Mouse (Mus musculus): ENCODE measurements around the gene Fam126b. TPM values are rescaled to one million over a fixed set of nuclear protein-coding genes. Genes with fewer than 3 reads are reported as not detected.
"Not testable (repeated sequence)": the region's sequence is repeated elsewhere in the genome, so short reads cannot be mapped to it uniquely, and the experiment has no call there.

Fam126b gene
- total RNA-seq, 2 experiments from 2014 or later: 9.5 to 12.4 TPM

GRCm38 (mm10) chr1:58579179-58579578 is 6.9 kb downstream of the Fam126b start:
- DNase-seq (ENCODE audit: low spot score): no peak

GRCm38 (mm10) chr1:58570437-58570836 is 15.7 kb downstream of the Fam126b start:
- DNase-seq (ENCODE audit: low spot score): no peak

GRCm38 (mm10) chr1:58568456-58569130 is 17.5 kb downstream of the Fam126b start:
- DNase-seq (ENCODE audit: low spot score): no peak

DNA sequence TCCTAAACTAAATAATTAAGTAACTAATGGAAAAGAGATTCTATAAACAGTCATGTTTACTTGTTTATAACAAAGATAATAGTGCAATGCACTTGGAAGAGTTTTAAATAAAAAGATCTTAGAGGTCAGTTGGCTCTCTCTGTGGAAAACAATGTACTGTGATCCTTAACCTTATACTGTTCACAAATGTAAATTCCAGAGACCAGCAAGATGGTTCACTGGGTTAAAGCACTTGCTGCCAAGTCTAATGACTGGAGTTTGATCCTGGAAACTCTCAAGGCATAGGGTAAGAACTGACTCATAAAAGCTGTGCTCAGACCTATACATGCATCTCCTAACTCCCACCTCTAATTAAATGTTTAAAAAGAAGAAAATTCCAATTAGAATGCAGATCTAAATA is 19.5 kb downstream of the Fam126b start:
- DNase-seq (ENCODE audit: low spot score): no peak

- no peak for DNase-seq (ENCODE audit: low spot score)
These were observed 21.1 kb downstream of the Fam126b start for GRCm38 (mm10) chr1:58564981-58565380.

DNA sequence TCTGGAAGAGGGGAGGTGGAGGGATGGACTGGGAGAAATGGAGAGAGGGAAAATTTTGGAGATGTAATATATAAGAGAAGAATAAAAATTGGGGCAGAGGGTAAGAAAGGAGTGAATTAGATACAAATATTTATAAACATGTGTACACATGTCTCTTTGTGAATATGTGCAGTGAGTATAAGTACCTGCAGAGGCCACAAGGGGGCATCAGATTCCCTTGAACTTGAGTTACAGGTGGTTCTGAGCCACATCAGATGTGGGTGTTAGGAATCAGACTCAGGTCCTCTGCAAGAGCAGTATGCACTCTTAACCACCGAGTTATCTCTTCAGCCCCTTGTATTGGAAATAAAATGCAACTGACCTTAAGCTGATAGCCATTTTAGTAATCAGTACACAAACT is 23.7 kb downstream of the Fam126b start:
- DNase-seq (ENCODE audit: low spot score): peak; percentile 39

- DNase-seq (ENCODE audit: low spot score): not testable (repeated sequence)
These were observed 25.8 kb downstream of the Fam126b start for GRCm38 (mm10) chr1:58560370-58560769.

- no peak for DNase-seq (ENCODE audit: low spot score)
These were observed 44.7 kb downstream of the Fam126b start for GRCm38 (mm10) chr1:58541386-58541785.

DNA sequence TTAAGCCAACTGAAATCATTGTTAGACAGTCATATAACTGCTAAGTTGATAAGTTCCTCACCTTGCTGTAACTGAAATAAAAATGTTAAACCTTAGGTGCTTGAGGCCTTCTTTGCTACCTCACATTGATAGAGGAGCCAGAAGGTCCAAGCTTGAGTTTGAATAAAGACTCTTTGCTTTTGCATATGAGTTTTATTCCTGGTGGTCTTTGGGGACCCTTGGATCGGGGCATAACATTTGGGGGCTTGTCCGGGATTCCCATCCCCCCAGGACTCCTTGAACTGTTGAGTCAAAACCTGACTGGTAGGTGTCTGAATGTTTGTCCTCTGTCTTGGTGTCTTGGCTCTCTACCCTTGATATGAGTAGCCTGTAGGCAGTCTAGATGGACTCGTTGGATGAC is 78.9 kb downstream of the Fam126b start:
- DNase-seq (ENCODE audit: low spot score): no peak

GRCm38 (mm10) chr1:58504577-58505254 is 81.4 kb downstream of the Fam126b start, which contains the start of gene Orc2:
Orc2 (minus strand) TSS chr1:58505109.
- DNase-seq (ENCODE audit: low spot score): peak; percentile 92

- DNase-seq (ENCODE audit: low spot score): no peak
These were observed 82.2 kb downstream of the Fam126b start for GRCm38 (mm10) chr1:58503793-58504370.

DNA sequence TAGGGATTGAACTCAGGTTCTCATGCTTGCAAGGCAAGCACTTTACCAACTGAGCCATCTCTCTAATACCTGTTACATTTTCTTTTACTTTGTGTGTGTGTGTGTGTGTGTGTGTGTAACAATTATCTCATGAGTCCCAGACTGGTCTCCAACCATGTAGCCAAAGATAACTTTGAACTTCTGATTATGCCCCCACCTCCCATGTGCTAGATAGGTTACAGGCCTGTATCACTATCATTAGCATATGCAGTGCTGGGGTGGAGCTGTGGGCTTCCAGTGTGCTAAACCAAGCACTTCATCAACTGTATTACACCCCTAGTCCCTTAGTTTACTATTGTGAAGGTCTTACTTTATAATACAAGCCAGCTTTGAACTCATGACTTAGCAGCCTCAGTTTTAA is 83.0 kb downstream of the Fam126b start:
- no peak for DNase-seq (ENCODE audit: low spot score)

DNA sequence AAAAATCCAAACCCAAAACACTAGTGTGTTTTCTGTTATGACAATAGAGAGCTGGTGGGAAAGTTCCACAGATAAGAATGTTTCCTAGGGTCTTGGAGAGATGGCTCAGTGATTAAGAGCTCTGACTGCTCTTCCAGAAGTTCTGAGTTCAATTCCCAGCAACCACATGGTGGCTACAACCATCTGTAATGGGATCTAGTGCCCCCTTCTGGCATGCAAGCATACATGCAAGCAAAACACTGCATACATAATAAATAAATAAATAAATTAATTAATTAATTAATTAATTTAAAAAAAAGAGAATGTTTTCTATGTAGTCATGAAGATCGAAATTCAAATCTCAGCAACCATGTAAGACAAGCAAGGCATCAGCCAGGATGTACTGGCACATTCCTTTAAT is 87.4 kb downstream of the Fam126b start:
- no peak for DNase-seq (ENCODE audit: low spot score)

DNA sequence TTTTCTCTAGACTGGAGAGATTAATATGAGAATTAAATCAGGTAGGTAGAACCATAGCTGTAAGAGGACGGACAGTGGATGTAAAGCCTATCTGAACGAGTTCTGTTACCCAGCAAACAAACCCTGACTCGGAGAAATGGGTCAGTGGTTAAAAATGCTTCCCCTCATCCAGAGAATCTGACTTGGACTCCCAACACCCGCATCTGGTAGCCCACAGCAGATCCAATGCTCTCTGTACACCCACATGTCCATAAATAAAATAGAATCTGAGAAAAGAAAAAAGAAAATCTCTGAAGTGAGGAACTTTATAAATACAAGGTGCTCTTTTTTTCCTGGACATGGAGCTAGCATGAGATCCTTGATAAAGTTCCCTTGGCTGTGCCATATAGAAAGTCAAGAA is 88.4 kb downstream of the Fam126b start:
- no peak for DNase-seq (ENCODE audit: low spot score)

GRCm38 (mm10) chr1:58495603-58496002 is 90.5 kb downstream of the Fam126b start:
- no peak for DNase-seq (ENCODE audit: low spot score)

DNA sequence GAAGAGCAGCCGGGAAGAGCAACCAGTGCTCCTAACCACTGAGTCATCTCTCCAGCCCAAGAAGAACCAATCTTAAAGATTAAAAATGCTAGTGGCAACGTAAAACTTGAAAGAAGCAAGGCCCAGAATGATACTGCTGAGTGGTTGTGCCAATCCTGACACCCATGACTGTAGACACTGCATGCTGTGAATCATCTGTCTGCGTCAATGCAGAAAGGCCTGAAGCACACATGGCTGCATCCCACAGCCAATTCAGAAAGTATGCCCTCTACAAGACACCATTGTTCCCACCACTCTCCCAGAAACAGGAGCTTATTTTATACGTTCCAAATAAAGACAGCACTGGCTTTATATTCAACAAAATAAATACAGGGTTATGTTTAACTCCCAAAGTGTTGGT is 103.5 kb downstream of the Fam126b start:
- DNase-seq (ENCODE audit: low spot score): no peak

- DNase-seq (ENCODE audit: low spot score): no peak
These were observed 110.5 kb downstream of the Fam126b start for GRCm38 (mm10) chr1:58475662-58476061.

Other genes starting within 250 kb of the Fam126b start
- gene Bzw1, start 193.4 kb downstream of the Fam126b start, total RNA-seq (2021): 10 to 100 TPM; 39.7 to 42.1 TPM
- gene Clk1, start 162.3 kb downstream of the Fam126b start, total RNA-seq (2021): 10 to 100 TPM; 36.3 to 38.3 TPM
- 1 to 10 TPM; 8.3 to 9.4 TPM for gene Nif3l1, start 141.2 kb downstream of the Fam126b start, total RNA-seq (2021)
- 10 to 100 TPM; 13.3 to 13.7 TPM for gene Ppil3, start 140.8 kb downstream of the Fam126b start, total RNA-seq (2021)
- gene Orc2, start 81.2 kb downstream of the Fam126b start, total RNA-seq (2021): 10 to 100 TPM; 12.5 to 12.6 TPM
- gene Ndufb3, start 61 bp upstream of the Fam126b start, total RNA-seq (2021): 100 to 1,000 TPM; 166 to 200 TPM
- not detected for gene Als2cr12, start 109.7 kb upstream of the Fam126b start, total RNA-seq (2021)
- 10 to 100 TPM; 36.3 to 46.3 TPM for gene Cflar, start 125.2 kb upstream of the Fam126b start, total RNA-seq (2021)
- 1 to 10 TPM; 1.6 to 3.3 TPM for gene Casp8, start 209.1 kb upstream of the Fam126b start, total RNA-seq (2021)

Measured in gastrocnemius, adult 18-20 months (tissue).